Mouse (Mus musculus) colon, adult 2 months (tissue): ENCODE data around the gene Olfr1269. TPM values are rescaled to one million over a fixed set of nuclear protein-coding genes. Genes with fewer than 3 reads are reported as not detected.

Experiments
- polyA plus RNA-seq: library from polyadenylated mRNA; depleted of rRNA; stranded (reverse); fragments of >200 nt; gene quantifications from 2 replicates; pipeline ENCODE4 v1.2.3, GENCODE M21; 2012; rRNA removed

Olfr1269 gene
- polyA plus RNA-seq = not detected in 2 replicates

GRCm38 (mm10) chr2:90121312-90121711 lies at the start of gene Olfr1269:
Gene Olfr1269 (minus strand): TSS chr2:90121412.

GRCm38 (mm10) chr2:90152991-90153390 lies 31.8 kb upstream of the Olfr1269 start, which contains the start of gene Olfr1270:
Gene Olfr1270 (minus strand): TSS chr2:90153091.

DNA sequence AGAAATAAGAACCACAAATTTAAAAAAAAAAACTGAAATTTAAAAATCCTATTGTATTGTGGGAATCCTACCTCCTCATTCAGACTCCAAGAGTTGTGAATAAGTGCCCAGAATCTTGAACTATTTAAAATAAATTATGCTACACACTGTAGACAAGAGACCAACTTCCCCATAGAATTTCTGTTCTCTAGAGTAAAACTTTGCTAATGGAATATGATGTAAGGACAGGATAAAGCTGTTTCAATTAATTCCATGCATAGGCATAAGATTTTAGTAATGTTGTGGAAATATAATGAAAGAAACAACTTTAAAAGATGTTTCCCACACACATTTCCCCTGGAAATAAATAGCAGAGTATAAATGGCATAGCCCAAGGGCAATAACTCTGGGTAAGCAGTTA lies 21.0 kb upstream of the Olfr1269 start, which contains the start of gene Olfr32:
TSS of gene Olfr32 (minus strand) at position 101 of the 400 bp plus-strand sequence.

Other genes starting within 250 kb of the Olfr1269 start
- not detected in 2 replicates for gene Olfr1257, start 243.0 kb downstream of the Olfr1269 start, polyA plus RNA-seq
- not detected in 2 replicates for gene Olfr1258, start 194.1 kb downstream of the Olfr1269 start, polyA plus RNA-seq
- not detected in 2 replicates for gene Olfr1259, start 172.7 kb downstream of the Olfr1269 start, polyA plus RNA-seq
- not detected in 2 replicates for gene Olfr1260, start 147.1 kb downstream of the Olfr1269 start, polyA plus RNA-seq
- gene Olfr1261, start 130.2 kb downstream of the Olfr1269 start, polyA plus RNA-seq = not detected in 2 replicates
- not detected in 2 replicates for gene Olfr1262, start 121.3 kb downstream of the Olfr1269 start, polyA plus RNA-seq
- not detected in 2 replicates for gene Olfr1263, start 109.3 kb downstream of the Olfr1269 start, polyA plus RNA-seq
- gene Olfr1264, start 95.8 kb downstream of the Olfr1269 start, polyA plus RNA-seq = not detected in 2 replicates
- gene Olfr1265, start 86.1 kb downstream of the Olfr1269 start, polyA plus RNA-seq = not detected in 2 replicates
- gene Olfr140, start 57.8 kb downstream of the Olfr1269 start, polyA plus RNA-seq = not detected in 2 replicates
- gene Olfr32, start 20.9 kb upstream of the Olfr1269 start, polyA plus RNA-seq = not detected in 2 replicates
- gene Olfr1270, start 31.7 kb upstream of the Olfr1269 start, polyA plus RNA-seq = not detected in 2 replicates
- not detected in 2 replicates for gene Olfr1506, start 103.1 kb upstream of the Olfr1269 start, polyA plus RNA-seq
- not detected in 2 replicates for gene Olfr142, start 136.2 kb upstream of the Olfr1269 start, polyA plus RNA-seq
- not detected in 2 replicates for gene Olfr1271, start 149.6 kb upstream of the Olfr1269 start, polyA plus RNA-seq
- gene Olfr1272, start 171.4 kb upstream of the Olfr1269 start, polyA plus RNA-seq = not detected in 2 replicates
- gene Gm13769, start 200.8 kb upstream of the Olfr1269 start, polyA plus RNA-seq = not detected in 2 replicates